Mouse (Mus musculus) retina, adult 2 months (tissue): ENCODE measurements around the gene Fcrls.
A peak's percentile ranks its signal among the peaks of the same experiment; 100 is the strongest.

Experiments used
- DNase-seq: peaks from one replicate; pipeline ENCODE4 v3.0.0-alpha.2; 2012; ENCODE audit warnings: low read depth, low spot score

Fcrls gene

GRCm38 (mm10) chr3:87263436-87263835, at the start of gene Fcrls:
Gene Fcrls, minus strand, starts transcription at chr3:87263738.
- DNase-seq = no peak

DNA sequence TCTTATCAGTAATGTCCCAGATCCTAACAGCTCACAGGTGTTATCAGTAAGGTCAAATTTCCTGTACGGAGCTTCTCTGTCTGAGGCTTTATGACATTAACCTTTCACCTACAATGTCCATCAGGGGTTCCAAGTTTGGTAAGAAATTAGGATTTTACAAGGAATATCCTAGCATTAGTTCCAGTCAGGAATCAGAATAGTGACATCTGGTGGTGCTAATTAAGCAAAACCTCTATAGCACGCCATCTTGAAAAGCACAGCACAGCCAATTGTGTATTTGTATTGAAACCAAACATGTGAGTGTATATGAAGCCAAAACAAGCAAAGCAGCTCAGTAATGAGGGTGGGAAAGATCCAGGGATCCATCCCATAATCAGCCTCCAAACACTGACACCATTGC, 46.4 kb upstream of the Fcrls start:
- no peak for DNase-seq

- DNase-seq = no peak
Observed at GRCm38 (mm10) chr3:87299901-87300300, 36.4 kb upstream of the Fcrls start.

DNA sequence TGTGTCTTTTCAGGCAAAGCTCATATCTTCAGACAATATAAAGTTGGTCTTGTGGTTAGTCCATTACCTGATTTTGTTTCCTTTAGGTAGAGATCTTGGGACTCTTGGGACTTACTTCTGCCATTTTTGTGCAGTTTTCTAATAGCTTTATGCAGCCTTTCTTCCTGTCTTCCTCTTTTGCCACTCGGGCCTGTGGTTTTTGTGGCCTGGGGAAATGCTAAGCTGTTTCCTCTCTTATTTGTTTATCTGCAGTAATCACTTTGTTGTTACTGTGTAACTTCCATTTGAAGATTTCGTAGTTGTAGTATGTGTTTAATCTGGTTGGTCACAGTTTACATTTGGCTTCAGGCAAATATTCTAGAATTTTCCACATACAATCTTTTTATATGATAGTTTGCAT, 10.8 kb upstream of the Fcrls start:
- no peak for DNase-seq

DNA sequence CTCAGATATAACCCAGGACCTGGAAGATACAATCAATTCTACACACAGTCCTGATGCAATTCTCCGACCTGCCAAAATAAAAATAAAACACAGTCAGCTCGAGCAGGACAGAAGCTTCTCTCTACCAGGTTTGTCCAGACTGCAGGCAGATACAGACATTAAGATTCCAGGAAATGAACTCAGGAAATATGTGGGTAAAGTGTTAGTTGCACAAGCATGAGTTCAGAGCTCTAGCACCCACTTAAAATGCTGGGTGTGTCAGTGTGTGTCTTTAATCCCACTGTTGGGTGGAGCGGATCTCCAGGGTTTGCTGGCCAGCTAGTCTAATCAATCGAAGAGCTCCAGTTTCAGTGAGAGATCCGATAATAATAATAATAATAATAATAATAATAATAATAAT, 3.0 kb upstream of the Fcrls start:
- DNase-seq = no peak

GRCm38 (mm10) chr3:87255239-87255638, 8.3 kb downstream of the Fcrls start:
- no peak for DNase-seq

GRCm38 (mm10) chr3:87249571-87249970, 14.0 kb downstream of the Fcrls start:
- DNase-seq = no peak

DNA sequence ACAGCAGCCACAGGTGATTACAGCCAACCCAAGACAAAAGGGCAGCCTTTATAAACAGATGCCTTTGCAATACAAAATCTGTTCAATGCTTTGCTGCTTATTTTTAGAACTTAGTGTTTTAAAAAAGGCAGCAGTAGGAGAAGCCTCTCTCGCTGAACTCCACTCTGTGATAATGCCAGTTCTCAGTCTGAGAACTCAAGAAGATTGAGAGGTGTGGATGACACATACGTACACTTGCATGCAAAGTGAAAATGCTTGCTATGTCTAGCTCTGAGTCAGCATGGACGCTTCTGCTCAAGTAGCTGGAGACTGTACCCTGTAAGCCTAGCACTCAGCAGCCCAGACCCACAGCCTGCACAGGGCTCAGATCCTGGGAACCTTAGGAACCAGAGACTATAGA, 16.2 kb downstream of the Fcrls start:
- no peak for DNase-seq

GRCm38 (mm10) chr3:87243654-87244053, 19.9 kb downstream of the Fcrls start:
- DNase-seq = peak; percentile 13

- DNase-seq = no peak
Observed at GRCm38 (mm10) chr3:87240909-87241308, 22.6 kb downstream of the Fcrls start.

DNA sequence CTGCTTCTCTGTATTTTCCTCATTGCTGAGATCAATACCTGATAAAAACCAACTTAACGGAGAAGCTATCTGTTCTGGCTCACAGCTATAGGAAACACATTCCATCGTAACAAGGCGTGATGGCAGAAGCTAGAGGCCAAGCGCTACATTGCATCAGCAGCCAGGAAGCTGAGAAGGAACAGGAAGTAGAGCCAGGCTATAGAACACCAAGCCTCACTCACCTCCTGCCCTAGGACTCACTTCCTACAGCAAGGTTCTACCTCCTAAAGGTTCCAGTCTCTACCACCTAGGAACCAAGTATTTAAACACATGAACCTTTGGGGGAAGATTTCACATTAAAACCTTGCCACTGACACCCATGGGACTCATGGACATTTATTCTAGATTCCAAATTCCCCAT, 39.9 kb downstream of the Fcrls start:
- no peak for DNase-seq

DNA sequence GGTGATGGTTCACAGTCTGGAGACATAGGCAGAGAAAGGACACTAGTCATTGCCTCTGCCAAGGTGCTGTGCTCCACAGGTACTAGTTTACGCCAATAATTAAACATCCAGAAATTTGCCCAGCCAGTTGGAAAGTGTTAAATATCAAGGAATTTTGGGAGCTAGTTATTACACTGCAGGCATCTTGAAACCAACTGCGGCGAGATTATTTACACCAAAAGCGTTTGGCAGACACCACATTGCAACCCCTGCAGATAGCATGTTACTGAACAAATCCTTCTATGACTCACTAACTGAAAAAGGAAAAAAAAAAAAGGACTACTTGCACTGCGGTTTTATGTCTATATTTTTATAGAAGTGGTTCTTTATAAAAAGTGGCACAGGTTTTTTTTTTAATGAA, 41.2 kb downstream of the Fcrls start:
- no peak for DNase-seq

- no peak for DNase-seq
Observed at GRCm38 (mm10) chr3:87215176-87215575, 48.4 kb downstream of the Fcrls start.

- DNase-seq = no peak
Observed at GRCm38 (mm10) chr3:87214221-87214864, 49.2 kb downstream of the Fcrls start.

DNA sequence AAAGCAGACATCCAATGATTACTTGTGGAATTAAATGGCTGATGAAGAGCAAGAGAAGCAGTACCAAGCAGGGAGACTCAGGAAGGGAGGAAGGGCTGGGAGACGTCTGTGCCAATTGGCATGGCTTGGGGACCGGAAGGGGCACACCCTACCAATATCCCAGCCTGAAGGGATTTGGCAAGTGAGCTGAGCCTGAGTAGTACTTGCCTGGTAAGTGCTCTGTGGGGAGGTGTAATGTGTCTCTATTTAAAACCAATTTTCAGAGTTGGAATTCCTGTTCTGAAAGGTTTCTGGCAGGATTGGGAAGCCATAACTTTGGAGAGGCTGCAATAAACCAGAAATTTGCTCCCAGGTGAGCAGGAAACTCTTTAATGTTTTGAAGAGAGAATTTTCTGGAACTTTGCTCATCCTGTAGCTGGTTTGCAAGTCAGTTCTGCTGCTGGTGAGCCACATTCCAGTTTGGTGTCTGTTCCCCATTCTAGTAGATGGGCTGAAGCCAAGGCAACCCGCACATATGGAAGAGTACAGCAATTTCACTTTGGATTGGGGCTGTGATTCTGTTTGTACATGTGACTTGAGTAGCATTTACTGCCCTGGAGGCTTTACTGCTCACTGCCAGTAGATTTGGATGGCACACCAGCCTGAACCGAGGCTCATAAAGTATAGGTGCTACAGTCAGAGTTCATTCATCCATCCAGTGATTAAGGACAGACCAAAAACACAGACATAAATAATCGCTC, 57.0 kb downstream of the Fcrls start:
- no peak for DNase-seq
